In genomic region chr16:35983517-35984101, GRCm38 (mm10) we compare ENCODE assay signal across 8 mouse cellular contexts. TPM values are rescaled to one million over a fixed set of nuclear protein-coding genes. Genes with fewer than 3 reads are reported as not detected.
DNase-seq lines count a peak whose midpoint lies in the region; ATAC-seq lines count a peak whose summit lies in the region.

No protein-coding gene starts in this region.

- intact Hi-C loops in gastrocnemius, postnatal 14 days (cut with DNase I; ENCODE audit: low total_unique reads), result no loop called here
- intact Hi-C loops in left cerebral cortex, postnatal 36 days (cut with DNase I), result loop anchor here (2.0 to 5.0 kb wide), 2 partner anchors 89 to 211 kb away; partner anchors contain the start of genes Ccdc58 and Fam162a

- no peaks in the 10 kb centered on the region for H3K9me3 ChIP-seq in intestine, embryonic 15.5 days

- peak; percentile 82 for ATAC-seq in intestine, embryonic 15.5 days

- no peaks in the 10 kb centered on the region for H3K27me3 ChIP-seq in intestine, embryonic 15.5 days (replicated peaks)

- peak overlapping the region; percentile 99 for H3K27ac ChIP-seq in intestine, embryonic 15.5 days

- peaks cover 5% of the 10 kb centered on the region; the same call in 1 of the 2 replicates for H3K4me1 ChIP-seq in intestine, embryonic 15.5 days (replicated peaks)

- peak; percentile 20 for DNase-seq in retina, adult 2 months (ENCODE audit: low read depth, low spot score)
- no peak for DNase-seq in retina, postnatal 1 day
- peak; percentile 63 for DNase-seq in embryo, embryonic 10.5 days (ENCODE audit: low spot score)
- DNase-seq in gastrocnemius, postnatal 14 days, result peak; percentile 70
- DNase-seq in left cerebral cortex, postnatal 36 days (ENCODE audit: low spot score in 2 of 2), result peak; percentile 71 to 82
- peak; percentile 56 for DNase-seq in mesoderm, embryonic 11.5 days (ENCODE audit: low read depth, low spot score)
- peak; percentile 80 for DNase-seq in skeletal muscle tissue, adult 2 months (ENCODE audit: low read depth, low spot score)

- 1% methylated on average over 65 of the region's 86 CpGs for WGBS in intestine, embryonic 15.5 days

- H3K9ac ChIP-seq in intestine, embryonic 15.5 days, result peak overlapping the region; percentile 91

- H3K4me2 ChIP-seq in intestine, embryonic 15.5 days (replicated peaks), result peak overlapping the region; percentile 49

- H3K4me3 ChIP-seq in intestine, embryonic 15.5 days (replicated peaks), result peak overlapping the region; percentile 88

- H3K36me3 ChIP-seq in intestine, embryonic 15.5 days, result no peaks in the 10 kb centered on the region

RNA-seq across cellular contexts. Expression of gene Kpna1, which starts 5.1 kb away (rescaled TPM):
- total RNA-seq in gastrocnemius, postnatal 14 days (2021), result 100 to 1,000 TPM in 1 of 2 experiments, 10 to 100 TPM in 1; 96.7 to 118 TPM
- polyA plus RNA-seq in intestine, embryonic 15.5 days (2015; fragmentation: Nextera tagmentation; extraction: Ambion mirVana), result 34.9 and 40.2 TPM in 2 replicates
- 100 to 1,000 TPM; 135 to 137 TPM for total RNA-seq in left cerebral cortex, postnatal 36 days (2021)

RNA-seq across cellular contexts. Expression of gene Dtx3l, which starts 44.7 kb away (rescaled TPM):
- total RNA-seq in gastrocnemius, postnatal 14 days (2021), result 1 to 10 TPM; 4.5 to 4.9 TPM
- polyA plus RNA-seq in intestine, embryonic 15.5 days (2015; fragmentation: Nextera tagmentation; extraction: Ambion mirVana), result 8.6 TPM in 2 replicates
- total RNA-seq in left cerebral cortex, postnatal 36 days (2021), result 1 to 10 TPM; 3.9 to 4.2 TPM

RNA-seq across cellular contexts. Expression of gene Parp9, which starts 45.3 kb away (rescaled TPM):
- total RNA-seq in gastrocnemius, postnatal 14 days (2021), result 1 to 10 TPM; 5.2 to 5.5 TPM
- 12.0 and 14.0 TPM in 2 replicates for polyA plus RNA-seq in intestine, embryonic 15.5 days (2015; fragmentation: Nextera tagmentation; extraction: Ambion mirVana)
- 1 to 10 TPM; 1.8 to 2.9 TPM for total RNA-seq in left cerebral cortex, postnatal 36 days (2021)

RNA-seq across cellular contexts. Expression of gene Wdr5b, which starts 57.4 kb away (rescaled TPM):
- total RNA-seq in gastrocnemius, postnatal 14 days (2021), result 1 to 10 TPM; 2.1 to 2.3 TPM
- polyA plus RNA-seq in intestine, embryonic 15.5 days (2015; fragmentation: Nextera tagmentation; extraction: Ambion mirVana), result 7.0 and 7.8 TPM in 2 replicates
- total RNA-seq in left cerebral cortex, postnatal 36 days (2021), result 1 to 10 TPM; 3.8 to 4.8 TPM
